Mouse (Mus musculus): ENCODE measurements around the gene Cul7. TPM values are rescaled to one million over a fixed set of nuclear protein-coding genes. Genes with fewer than 3 reads are reported as not detected.

Cul7 gene
- polyA plus RNA-seq (2015; fragmentation: Nextera tagmentation; extraction: Ambion mirVana): 29.7 and 30.6 TPM in 2 replicates

GRCm38 (mm10) chr17:46650232-46651031 is at the start of gene Cul7:
Gene Cul7 (plus strand): TSS chr17:46650337.

GRCm38 (mm10) chr17:46628791-46629684 is 21.1 kb upstream of the Cul7 start, which contains the start of gene Ptk7:
Gene Ptk7 (minus strand): TSS chr17:46629504.

GRCm38 (mm10) chr17:46645561-46646321 is 4.4 kb upstream of the Cul7 start, which contains the start of the genes Klc4 and Mrpl2:
Gene Klc4 (minus strand): TSS chr17:46646022.
Gene Mrpl2 (plus strand): TSS chr17:46646229.

GRCm38 (mm10) chr17:46673850-46674529 is 23.9 kb downstream of the Cul7 start, which contains the start of gene Rrp36:
Gene Rrp36 (minus strand): TSS chr17:46674352.

GRCm38 (mm10) chr17:46678416-46678815 is 28.3 kb downstream of the Cul7 start, which contains the start of gene Mea1:
Gene Mea1 (plus strand): TSS chr17:46678793.

GRCm38 (mm10) chr17:46680760-46681373 is 30.7 kb downstream of the Cul7 start, which contains the start of gene Klhdc3:
Gene Klhdc3 (minus strand): TSS chr17:46680914.

GRCm38 (mm10) chr17:46704887-46705835 is 55.0 kb downstream of the Cul7 start, which contains the start of gene Ppp2r5d:
Gene Ppp2r5d (minus strand): TSS chr17:46705111.

GRCm38 (mm10) chr17:46710959-46711597 is 60.9 kb downstream of the Cul7 start, which contains the start of gene Pex6:
Gene Pex6 (plus strand): TSS chr17:46711463.

Other genes starting within 250 kb of the Cul7 start
- gene Crip3, start 221.4 kb upstream of the Cul7 start, polyA plus RNA-seq (2015; fragmentation: Nextera tagmentation; extraction: Ambion mirVana): 0.96 and 2.6 TPM in 2 replicates
- gene Slc22a7, start 211.9 kb upstream of the Cul7 start, polyA plus RNA-seq (2015; fragmentation: Nextera tagmentation; extraction: Ambion mirVana): not detected in 2 replicates
- 0.02 and 0.03 TPM in 2 replicates for gene Ttbk1, start 162.7 kb upstream of the Cul7 start, polyA plus RNA-seq (2015; fragmentation: Nextera tagmentation; extraction: Ambion mirVana)
- 4.4 and 6.8 TPM in 2 replicates for gene Dnph1, start 153.6 kb upstream of the Cul7 start, polyA plus RNA-seq (2015; fragmentation: Nextera tagmentation; extraction: Ambion mirVana)
- 3.8 and 4.6 TPM in 2 replicates for gene Cul9, start 103.9 kb upstream of the Cul7 start, polyA plus RNA-seq (2015; fragmentation: Nextera tagmentation; extraction: Ambion mirVana)
- 11.5 and 11.8 TPM in 2 replicates for gene Srf, start 94.2 kb upstream of the Cul7 start, polyA plus RNA-seq (2015; fragmentation: Nextera tagmentation; extraction: Ambion mirVana)
- gene Ptk7, start 20.8 kb upstream of the Cul7 start, polyA plus RNA-seq (2015; fragmentation: Nextera tagmentation; extraction: Ambion mirVana): 27.0 and 29.7 TPM in 2 replicates
- gene Klc4, start 4.3 kb upstream of the Cul7 start, polyA plus RNA-seq (2015; fragmentation: Nextera tagmentation; extraction: Ambion mirVana): 21.3 and 22.1 TPM in 2 replicates
- gene Mrpl2, start 4.1 kb upstream of the Cul7 start, polyA plus RNA-seq (2015; fragmentation: Nextera tagmentation; extraction: Ambion mirVana): 162 and 164 TPM in 2 replicates
- 31.2 and 38.9 TPM in 2 replicates for gene Rrp36, start 24.0 kb downstream of the Cul7 start, polyA plus RNA-seq (2015; fragmentation: Nextera tagmentation; extraction: Ambion mirVana)
- 77.9 and 84.1 TPM in 2 replicates for gene Mea1, start 28.5 kb downstream of the Cul7 start, polyA plus RNA-seq (2015; fragmentation: Nextera tagmentation; extraction: Ambion mirVana)
- 276 and 315 TPM in 2 replicates for gene Klhdc3, start 30.6 kb downstream of the Cul7 start, polyA plus RNA-seq (2015; fragmentation: Nextera tagmentation; extraction: Ambion mirVana)
- 40.9 and 43.3 TPM in 2 replicates for gene Ppp2r5d, start 54.8 kb downstream of the Cul7 start, polyA plus RNA-seq (2015; fragmentation: Nextera tagmentation; extraction: Ambion mirVana)
- gene Pex6, start 61.1 kb downstream of the Cul7 start, polyA plus RNA-seq (2015; fragmentation: Nextera tagmentation; extraction: Ambion mirVana): 12.0 and 16.9 TPM in 2 replicates
- gene Gnmt, start 78.8 kb downstream of the Cul7 start, polyA plus RNA-seq (2015; fragmentation: Nextera tagmentation; extraction: Ambion mirVana): 2.6 and 3.7 TPM in 2 replicates
- gene Cnpy3, start 101.9 kb downstream of the Cul7 start, polyA plus RNA-seq (2015; fragmentation: Nextera tagmentation; extraction: Ambion mirVana): 22.4 and 30.1 TPM in 2 replicates
- 0.18 and 0.23 TPM in 2 replicates for gene Ptcra, start 113.4 kb downstream of the Cul7 start, polyA plus RNA-seq (2015; fragmentation: Nextera tagmentation; extraction: Ambion mirVana)
- gene 2310039H08Rik, start 122.3 kb downstream of the Cul7 start, polyA plus RNA-seq (2015; fragmentation: Nextera tagmentation; extraction: Ambion mirVana): 74.0 and 78.1 TPM in 2 replicates
- 64.8 and 75.2 TPM in 2 replicates for gene Rpl7l1, start 132.3 kb downstream of the Cul7 start, polyA plus RNA-seq (2015; fragmentation: Nextera tagmentation; extraction: Ambion mirVana)
- gene Bicral, start 208.1 kb downstream of the Cul7 start, polyA plus RNA-seq (2015; fragmentation: Nextera tagmentation; extraction: Ambion mirVana): 2.6 and 2.7 TPM in 2 replicates
- gene Tbcc, start 240.3 kb downstream of the Cul7 start, polyA plus RNA-seq (2015; fragmentation: Nextera tagmentation; extraction: Ambion mirVana): 45.2 and 55.0 TPM in 2 replicates

Measured in skeletal muscle tissue, postnatal 0 days (tissue).